Mouse (Mus musculus) urinary bladder, postnatal 14 days (tissue): ENCODE measurements around the gene Ank.
"Not testable (repeated sequence)": the region's sequence is repeated elsewhere in the genome, so short reads cannot be mapped to it uniquely, and the experiment has no call there.

Experiments used
- DNase-seq: peaks from one replicate; pipeline ENCODE4 v3.0.0; 2021; ENCODE audit warnings: low spot score

The Ank gene

DNA sequence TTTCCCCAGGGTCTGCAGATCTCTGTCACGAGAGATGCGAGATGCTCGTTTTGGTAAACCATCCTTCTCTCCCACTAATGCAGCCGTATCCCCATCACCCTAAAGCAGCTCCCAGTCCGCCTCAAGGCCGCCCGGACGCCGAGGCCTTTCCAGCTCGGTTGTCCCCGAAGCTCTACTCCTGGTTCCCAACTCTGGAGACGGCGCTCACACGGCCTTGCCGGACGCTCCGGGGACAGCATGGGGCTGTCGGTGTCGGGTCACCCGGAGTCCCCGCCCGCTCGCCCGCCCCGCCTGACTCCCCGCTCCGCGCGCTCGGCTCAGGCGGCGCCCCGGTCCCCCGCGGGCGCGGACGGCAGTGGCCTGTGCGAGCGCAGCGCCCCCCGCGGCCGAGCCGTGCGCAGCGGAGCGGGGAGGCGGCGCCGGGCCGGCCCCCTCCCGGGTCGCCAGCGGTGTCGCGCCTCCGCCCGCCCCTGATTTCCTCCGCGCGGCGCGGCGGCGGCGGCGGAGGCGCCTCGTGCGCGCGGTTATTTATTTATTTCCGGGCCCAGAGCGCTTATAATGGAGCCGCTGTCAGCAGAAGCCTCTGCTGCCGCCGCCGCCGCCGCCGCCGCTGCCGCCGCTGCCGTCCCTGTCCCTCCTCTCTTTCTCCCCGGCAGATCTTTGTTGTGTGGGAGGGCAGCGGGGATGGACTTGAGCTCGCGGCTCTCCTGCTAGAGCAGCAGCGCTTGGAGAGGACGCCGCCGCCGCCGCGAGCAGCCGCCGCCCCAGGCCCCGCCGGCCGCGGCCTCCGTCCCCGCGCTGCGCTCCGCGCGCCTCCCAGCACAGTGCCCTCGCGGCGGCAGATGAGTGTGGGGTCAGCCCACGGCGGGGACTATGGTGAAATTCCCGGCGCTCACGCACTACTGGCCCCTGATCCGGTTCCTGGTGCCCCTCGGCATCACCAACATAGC lies at the start of gene Ank:
Gene Ank, plus strand, starts transcription at position 547 of the 950 bp plus-strand sequence.
- DNase-seq: peak; percentile 76

DNA sequence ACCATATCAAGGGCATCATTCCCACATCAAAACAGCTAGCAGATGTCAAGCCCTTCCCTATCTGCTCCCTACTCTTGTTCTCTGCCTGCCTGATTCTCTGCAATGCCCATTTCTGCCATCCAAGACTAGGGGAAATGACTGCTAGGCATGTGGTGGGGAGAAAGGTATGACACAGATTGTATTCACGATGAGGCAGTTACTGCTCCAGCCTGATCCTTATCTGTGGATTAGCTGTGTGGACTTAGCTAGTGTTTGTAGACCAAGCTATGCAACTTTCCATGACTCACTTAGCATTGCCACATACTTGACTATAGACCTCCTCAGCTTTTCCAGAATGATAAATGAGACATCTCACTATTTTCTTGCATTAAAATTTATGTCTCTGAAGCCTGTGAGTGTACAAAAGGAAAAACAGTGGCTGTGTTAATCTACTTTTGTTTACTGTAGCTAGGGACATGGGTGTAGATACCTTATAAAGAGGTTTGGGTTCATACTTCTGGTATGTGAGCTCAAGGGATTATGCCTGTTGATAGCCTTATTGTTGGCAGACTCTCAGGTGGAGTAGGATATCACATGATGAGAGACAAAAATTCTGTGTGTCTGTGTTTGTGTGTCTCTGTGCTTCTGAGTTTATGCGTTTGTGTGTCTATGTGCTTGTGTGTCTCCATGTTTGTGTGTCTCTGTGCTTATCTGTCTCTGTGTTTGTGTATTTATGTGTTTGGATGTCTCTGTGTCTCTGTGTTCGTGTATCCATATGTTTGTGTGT lies 47.7 kb upstream of the Ank start:
- peak; percentile 31 for DNase-seq

DNA sequence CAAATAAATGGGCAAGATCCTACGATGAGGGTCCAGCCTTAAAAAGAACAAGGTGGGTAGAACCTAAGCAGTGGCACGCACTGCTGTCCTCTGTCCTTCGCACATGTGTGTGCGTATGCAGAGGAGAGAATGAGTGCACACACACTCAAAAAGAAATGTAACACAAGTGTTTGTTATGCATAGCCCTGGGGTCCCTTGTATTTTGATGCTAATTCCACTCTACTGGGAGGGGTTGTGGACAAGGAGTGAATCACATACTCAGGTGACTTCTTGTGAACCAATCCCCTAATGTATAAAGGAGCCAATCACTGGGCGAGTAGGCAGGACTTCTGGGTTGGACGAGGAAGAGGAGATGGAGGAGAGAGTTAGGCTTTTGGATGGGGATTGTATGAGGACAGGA lies 44.9 kb upstream of the Ank start:
- no peak for DNase-seq

DNA sequence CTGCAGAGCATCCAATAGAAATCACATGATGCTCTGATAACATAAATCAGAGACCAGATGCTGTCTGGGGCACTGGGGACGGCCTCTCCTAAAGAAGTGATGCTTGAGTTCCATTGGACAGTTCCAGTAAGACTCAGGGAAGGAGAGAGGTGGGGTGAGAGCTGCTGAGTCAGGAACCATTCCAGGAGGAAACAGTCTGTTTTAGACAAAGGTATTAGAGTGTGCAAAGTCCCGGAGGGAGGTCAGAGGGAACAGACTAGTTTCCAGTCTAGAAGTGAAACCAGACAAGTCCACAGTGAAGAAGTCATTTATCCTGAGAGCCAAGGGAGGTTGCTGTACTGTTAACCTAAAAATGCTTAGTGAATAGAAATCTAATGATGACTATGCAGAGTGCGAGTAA lies 38.9 kb upstream of the Ank start:
- DNase-seq: no peak

DNA sequence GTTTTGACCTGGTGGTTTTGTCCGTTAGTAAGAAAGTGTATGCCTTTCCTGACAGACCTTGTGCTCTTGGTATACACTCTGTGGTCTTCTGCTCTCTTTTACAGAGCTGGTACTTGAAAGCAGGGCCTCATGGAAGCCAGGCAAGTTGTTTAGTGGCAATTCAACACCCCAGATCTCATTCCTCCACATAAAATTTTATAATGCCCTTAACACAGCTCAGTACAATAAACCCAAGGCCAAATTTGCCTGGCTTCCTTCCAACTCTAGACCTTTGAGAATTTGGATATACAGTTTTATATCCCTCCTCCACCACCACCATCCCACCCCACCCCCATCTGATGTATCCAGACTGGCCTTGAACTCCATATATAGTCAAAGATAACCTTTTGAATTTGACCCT lies 36.2 kb upstream of the Ank start:
- DNase-seq: no peak

DNA sequence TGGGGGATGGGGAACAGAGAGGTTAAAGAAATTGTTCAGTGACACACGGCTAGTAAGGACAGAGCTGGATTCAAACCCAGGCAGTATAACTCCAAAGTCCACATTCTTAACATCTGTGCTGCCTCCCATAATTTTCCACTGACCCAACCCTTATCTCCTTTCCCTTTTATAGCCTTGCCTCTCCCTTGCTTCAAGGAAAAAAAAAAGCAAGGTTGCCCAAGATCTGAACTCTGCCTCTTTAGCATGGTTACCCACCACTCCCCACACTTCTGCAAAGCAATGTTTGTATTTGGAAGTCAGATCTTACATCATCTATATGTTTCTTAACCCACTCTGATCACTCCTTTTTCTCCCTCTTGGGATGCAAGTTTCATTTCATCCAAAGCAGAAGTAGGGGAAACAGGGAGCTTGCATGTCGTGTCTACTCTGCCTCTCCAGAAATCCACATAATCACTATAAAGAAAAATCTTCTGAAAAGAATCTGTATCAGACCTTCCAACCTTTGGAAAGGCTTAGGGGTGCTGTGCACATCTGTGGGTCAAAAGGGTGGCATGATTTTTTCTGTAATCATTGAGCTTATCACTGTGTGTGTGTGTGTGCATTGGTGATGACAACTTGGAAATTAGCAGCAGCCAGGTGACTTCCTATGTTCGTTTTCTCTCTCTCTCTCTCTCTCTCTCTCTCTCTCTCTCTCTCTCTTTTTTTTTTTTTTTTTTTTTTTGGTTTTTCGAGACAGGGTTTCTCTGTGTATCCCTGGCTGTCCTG lies 33.4 kb upstream of the Ank start:
- DNase-seq: no peak

DNA sequence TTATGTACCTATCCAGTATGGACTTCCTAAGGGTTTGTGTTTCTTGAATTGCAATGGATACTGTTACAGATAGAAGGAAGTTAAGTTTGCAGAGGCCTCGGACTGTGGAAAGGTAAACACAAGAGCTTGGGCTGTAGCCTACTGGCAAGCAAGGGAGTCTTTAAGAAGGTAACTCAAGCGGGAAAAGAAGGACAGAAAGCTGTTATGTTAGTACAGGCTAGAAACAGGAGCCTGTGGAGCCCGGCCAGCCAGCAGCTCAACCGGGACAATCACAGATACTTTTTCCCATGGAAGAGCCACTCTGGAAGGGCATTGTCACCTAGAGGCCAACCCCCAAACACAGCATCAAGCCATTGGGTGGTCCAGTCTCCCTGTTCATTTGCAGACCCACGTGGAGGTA lies 31.1 kb upstream of the Ank start:
- DNase-seq: no peak

DNA sequence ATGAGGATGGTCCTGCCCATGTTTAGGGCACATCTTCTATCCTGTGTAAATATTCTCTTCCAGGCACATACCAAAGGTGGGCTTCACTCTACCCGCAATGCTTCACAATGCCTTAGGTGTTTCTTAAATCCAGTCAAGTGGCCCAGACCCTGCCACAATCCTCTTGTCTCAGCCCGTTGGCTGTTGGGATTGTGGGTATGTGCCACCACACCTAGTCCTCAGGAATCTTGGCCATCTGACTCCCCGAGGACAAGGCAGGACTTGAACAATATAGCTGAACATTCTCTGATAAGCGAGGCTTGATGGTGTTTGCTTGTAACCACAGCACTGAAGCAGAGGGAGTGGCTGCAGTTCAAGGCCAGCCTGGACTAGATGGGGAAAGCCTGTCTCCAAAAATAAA lies 30.3 kb upstream of the Ank start:
- DNase-seq: peak; percentile 6

DNA sequence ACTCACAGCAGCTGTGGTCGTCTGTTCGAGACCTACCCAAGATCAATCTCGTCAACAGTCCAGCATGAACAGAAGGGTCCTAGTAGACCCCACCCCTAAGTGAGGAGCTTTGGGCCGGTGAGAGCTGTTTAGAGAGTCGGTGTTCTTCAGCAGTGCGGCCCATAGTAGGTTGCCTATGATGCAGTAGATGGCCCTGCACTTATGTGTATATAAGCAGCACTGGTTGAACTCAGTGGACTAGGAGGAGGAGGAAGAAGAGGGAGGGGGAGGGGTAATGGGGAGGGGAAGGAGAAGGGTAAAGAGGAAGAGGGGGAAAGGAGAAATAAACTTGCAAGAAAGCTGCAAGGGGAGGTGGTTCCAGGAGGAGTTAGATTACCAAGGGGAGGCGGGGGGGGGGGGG lies 25.4 kb upstream of the Ank start:
- DNase-seq: no peak

DNA sequence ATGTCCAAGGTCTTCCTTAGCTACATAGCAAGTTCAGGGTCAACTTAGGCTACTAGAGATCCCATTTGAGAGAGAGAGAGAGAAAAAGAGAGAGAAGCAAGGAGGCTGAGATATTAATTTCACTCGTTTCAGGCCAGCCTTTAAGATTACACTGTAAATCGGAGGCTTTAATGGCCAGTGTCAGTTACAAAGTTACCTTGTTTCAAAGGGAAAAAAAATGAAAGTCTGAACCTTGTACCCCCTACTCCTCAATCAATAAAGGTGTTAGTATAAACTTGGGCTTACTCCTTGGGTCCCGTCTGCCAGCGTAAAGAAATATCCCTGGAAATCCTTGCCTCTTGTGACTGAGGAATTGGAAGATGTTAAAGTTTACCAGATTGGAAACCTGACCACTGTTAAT lies 24.9 kb upstream of the Ank start:
- no peak for DNase-seq

DNA sequence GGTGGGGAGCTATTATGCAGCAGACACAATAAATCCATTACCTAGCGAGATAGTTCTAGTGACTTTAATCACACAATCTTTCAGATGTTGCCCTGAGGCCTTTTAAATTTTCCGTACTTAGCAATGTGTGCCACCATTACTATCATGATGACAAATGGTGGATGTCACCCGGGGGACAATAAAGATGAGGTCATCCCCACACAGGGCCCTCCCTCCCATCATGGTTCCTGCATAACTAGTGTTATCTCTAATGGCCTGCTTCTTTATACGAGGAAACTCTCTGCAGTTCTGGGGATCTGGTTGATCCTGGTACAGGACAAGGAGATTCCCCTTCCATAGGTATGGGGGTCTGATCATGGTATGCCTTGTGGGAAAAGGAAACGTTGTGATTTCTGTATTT lies 24.5 kb upstream of the Ank start:
- DNase-seq: no peak

DNA sequence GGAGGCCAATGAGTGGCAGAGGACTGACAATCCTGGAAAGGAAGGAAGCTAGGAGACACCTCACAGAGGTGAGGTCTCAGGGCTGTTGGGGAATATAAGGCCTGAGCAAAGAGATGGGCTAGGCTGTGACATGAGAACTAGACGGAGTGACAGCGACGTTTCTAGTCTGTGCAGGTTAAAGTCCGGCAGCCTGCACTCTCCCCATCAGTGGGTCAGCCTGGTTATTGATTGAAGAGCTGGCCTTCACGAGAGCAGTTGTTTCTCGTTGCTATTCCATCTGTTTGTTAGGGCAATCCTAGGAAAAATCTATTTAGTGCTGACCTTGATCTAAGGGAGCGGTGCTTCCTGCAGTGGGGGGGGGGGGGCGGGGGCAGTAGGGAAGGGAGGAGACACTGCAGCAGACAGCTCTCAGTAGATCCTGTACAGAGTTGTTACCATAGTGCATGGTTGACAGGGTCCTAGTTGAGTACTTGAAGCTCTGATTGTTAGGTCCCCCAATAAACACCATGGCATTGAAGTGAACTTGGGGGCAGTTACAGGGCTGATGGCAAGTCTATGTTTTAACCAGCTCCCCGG lies 21.6 kb upstream of the Ank start:
- no peak for DNase-seq

DNA sequence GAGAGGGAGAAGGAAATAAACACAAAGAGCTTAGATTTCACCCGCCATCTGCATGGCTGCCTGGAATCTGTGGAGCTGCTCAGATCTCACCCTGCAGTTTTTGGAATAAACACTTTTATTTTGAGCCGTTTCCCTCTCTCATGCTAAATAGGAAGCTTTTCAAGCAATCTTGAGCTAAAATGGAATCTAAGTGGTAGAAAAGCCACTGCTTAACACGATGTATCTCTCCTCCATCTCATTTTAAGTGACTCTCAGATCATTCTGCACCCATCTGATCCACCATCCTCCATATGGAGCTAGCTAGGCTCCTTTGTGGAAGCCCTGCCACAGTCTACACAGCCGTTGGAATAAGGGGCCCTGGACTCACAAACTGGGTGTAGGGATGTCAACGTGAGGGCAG lies 15.8 kb upstream of the Ank start:
- DNase-seq: no peak

DNA sequence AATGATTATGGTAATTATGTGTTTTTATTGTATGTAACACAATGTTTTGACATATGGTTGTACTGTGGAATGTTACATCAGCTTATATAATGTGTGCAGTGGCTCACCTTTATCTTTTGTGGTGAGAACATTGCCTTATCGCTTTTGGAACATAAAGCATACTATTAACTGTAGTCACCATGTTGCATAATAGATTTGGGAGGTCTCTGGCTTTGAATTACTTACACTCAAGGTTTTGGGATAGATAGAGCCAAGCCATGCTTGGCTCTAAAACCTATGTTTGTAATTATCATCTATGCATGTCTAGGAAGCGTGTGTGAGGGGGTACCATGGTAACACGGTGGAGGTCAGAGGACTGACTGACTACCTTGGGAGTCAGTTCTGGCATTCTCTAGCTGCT lies 14.7 kb upstream of the Ank start:
- no peak for DNase-seq

DNA sequence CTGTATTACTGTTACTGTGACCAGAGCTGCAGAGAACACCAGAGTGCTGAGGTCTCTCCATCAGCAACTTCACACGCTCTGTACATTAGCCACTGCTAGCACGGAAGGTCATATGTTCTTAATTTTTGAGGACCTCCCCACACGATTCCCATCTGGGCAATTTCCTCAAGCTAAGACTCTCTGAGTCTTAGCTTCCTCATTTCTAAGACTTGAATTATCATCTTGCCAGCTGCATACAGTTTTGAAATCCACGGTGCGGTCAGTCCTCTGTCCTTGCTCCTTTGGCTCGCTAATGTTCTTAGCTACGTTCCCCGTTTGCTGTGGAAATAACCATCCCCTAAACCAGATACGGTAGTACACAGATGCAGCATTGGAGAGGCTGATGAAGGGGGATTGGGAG lies 14.0 kb upstream of the Ank start:
- DNase-seq: no peak

DNA sequence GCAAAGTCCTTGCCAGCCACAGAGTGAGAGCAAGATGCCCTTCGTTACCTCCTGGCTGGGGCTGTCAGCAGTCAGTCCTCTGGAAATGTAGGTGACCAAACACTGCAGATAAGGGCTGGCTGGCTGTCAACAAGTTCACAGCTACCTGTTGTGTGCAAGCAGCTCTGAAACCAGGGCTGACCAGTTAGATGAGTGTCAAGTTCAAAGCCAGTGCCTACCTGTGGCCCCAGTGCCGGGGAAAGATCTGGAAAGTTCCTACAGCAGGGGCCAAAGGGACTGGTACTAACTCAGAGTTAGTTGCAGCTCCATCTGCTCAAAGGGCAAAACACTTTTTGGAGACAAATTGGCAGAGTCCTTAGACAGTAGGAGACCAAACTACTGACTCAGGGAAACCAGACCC lies 9.5 kb upstream of the Ank start:
- DNase-seq: no peak

DNA sequence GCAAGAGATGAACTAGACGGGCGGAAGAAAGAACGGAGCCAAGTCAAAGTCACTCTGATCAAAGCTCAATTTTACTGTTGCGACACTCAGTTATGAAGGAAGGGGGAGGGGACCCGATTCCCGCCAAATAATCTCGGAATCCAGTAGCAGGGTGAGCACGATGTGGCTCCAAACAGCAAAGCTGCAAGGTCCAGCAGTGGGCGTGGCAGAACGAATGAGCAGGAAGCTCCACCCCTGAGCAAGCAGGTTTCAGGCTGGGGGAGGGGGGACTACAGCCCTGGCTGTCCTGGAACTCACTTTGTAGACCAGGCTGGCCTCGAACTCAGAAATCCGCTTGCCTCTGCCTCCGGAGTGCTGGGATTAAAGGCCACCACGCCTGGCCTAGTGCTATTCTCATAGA lies 6.7 kb upstream of the Ank start:
- not testable (repeated sequence) for DNase-seq

DNA sequence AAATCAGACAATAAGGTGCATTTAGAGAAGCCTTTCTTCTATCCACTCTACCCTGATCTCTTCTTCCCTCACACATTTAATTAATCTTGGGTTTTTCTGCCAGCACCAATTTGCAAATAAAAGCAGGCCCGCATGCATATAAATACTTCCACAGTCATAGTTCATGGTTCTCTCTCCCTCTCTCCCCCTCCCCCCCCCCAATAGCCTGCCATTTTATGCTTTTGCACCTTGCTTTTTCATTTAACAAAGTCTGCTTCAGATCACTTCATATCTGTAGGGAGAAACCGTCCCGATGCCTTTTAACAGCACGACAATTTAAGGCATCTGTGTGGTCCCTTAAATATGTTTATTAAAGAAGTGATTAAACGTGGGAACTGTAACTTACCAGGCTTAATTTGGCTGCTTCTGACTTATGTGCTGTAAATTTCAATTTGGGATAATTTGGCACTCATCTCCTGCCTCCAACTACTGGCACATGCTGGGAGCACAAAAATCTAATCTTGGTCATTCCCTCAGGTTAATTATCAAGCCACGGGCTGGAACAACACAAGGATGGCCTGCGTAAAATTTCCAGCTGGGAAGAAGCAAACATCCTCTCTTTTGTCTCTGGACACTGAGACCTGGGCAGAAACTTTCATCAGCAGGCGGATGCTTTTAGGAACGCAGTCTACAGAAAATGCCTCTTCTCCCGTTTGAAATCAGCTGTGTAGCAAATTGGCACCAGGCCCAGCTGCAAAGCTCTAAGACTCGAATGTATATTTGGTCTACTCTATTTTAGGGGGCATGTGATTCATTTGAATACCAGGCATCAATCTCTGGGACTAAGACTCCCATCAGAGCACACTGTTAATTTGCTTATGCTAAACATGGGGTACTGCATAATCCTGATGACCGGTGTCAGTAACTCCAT lies 4.9 kb upstream of the Ank start:
- DNase-seq: no peak

DNA sequence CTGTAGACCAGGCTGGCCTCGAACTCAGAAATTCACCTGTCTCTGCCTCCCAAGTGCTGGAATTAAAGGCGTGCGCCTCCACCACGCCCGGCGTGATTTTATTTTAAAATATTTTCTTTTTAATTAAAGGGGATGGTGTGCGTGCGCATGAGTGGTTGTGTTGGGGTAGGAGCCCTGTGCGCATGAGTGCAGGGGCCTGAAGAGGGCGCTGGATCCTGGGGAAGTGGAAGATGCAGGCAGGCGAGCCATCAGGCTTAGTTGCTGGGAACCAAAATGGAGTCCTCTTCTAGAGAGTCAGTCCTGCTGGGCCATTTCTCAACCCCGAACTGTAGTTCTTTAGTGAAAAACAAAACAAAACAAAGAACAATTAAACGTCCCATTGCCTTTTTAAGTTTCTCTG lies 2.6 kb upstream of the Ank start:
- DNase-seq: no peak

DNA sequence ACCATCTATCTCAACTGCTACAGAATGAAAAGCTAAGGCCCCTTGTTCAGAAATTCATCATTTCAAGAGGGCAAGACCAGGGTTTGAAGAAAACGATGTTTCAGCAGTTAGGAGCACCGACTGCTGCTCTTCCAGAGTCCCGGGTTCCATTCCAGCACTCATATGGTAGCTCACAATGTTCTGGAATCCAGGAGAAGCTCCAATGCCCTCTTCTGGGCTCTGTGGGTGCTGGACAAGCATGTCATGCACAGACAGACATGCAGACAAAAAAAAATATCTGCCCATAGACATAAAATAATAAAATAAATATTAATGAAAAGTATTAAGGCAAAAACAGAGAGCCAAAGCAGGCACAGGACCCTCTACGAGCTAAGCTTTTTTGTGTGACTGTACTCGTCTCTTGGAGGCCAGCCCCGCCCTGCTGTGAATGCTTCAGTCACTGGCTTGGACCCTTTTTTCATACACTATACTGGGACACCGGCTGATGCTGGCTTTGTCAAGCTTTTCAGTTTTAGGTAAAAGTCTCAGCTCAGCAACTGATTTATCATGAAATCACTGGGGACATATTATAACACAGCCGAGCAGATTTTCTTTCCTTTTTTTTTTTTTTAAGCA lies 979 bp upstream of the Ank start:
- no peak for DNase-seq

DNA sequence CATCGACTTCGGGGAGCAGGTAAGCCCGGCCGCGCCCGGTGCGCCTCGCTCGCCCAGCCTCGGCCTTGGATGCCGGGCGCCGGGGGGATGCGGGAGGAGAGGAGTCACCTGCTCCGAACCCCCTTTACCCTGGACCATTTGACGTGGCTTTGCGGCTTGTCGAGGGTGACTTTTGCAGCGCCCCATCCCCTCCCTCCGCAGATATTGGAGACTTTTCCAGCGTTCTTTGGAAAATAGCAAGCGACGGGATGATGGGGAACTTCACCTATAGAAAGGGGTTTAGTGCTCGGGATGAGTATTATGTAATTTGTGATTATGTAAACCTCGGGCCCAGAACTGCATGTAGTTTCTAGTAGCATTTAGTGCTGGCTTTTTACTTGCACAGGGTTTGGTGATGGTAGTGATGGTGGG lies 609 bp downstream of the Ank start:
- no peak for DNase-seq
